Mouse (Mus musculus) left cerebral cortex, adult 11 months (tissue): ENCODE data around the gene Inhbc.

ENCODE experiments used
- DNase-seq: peaks from one replicate; pipeline ENCODE4 v3.0.0; 2022; ENCODE audit warnings: low spot score

The Inhbc gene

GRCm38 (mm10) chr10:127369834-127370820, at the start of gene Inhbc:
Gene Inhbc, minus strand, starts transcription at chr10:127370431.
- no peak for DNase-seq

- DNase-seq: no peak
These were observed 43.9 kb upstream of the Inhbc start for GRCm38 (mm10) chr10:127414141-127414540.

- DNase-seq: no peak
These were observed 43.4 kb upstream of the Inhbc start for GRCm38 (mm10) chr10:127413585-127413984.

GRCm38 (mm10) chr10:127412776-127413175, 42.5 kb upstream of the Inhbc start:
- DNase-seq: no peak

- DNase-seq: no peak
These were observed 41.9 kb upstream of the Inhbc start for GRCm38 (mm10) chr10:127412101-127412500.

GRCm38 (mm10) chr10:127407391-127407790, 37.2 kb upstream of the Inhbc start:
- DNase-seq: no peak

GRCm38 (mm10) chr10:127404701-127405100, 34.5 kb upstream of the Inhbc start:
- DNase-seq: no peak

- DNase-seq: no peak
These were observed 21.5 kb upstream of the Inhbc start for GRCm38 (mm10) chr10:127391774-127392173.

GRCm38 (mm10) chr10:127381743-127382134, 11.5 kb upstream of the Inhbc start:
- no peak for DNase-seq

GRCm38 (mm10) chr10:127380767-127381742, 10.8 kb upstream of the Inhbc start:
- no peak for DNase-seq

GRCm38 (mm10) chr10:127380251-127380691, 10.0 kb upstream of the Inhbc start, which contains the start of gene R3hdm2:
Gene R3hdm2, plus strand, starts transcription at chr10:127380327.
- peak; percentile 80 for DNase-seq

- DNase-seq: no peak
These were observed 9.4 kb upstream of the Inhbc start for GRCm38 (mm10) chr10:127379654-127380053.

- no peak for DNase-seq
These were observed 7.5 kb upstream of the Inhbc start for GRCm38 (mm10) chr10:127377700-127378099.

- no peak for DNase-seq
These were observed 792 bp upstream of the Inhbc start for GRCm38 (mm10) chr10:127371023-127371422.

GRCm38 (mm10) chr10:127368273-127368672, 2.0 kb downstream of the Inhbc start:
- DNase-seq: no peak

- no peak for DNase-seq
These were observed 3.1 kb downstream of the Inhbc start for GRCm38 (mm10) chr10:127367116-127367515.

- DNase-seq: no peak
These were observed 9.5 kb downstream of the Inhbc start for GRCm38 (mm10) chr10:127360714-127361113.

GRCm38 (mm10) chr10:127355336-127355735, 14.9 kb downstream of the Inhbc start:
- DNase-seq: no peak

GRCm38 (mm10) chr10:127353909-127354895, 16.0 kb downstream of the Inhbc start, which contains the start of gene Inhbe:
Gene Inhbe, minus strand, starts transcription at chr10:127354411.
- DNase-seq: peak; percentile 77

GRCm38 (mm10) chr10:127352766-127353165, 17.5 kb downstream of the Inhbc start:
- DNase-seq: no peak

GRCm38 (mm10) chr10:127352187-127352586, 18.0 kb downstream of the Inhbc start:
- no peak for DNase-seq
